Mouse (Mus musculus): Measurements from ENCODE around the gene Wipf3. TPM values are rescaled to one million over a fixed set of nuclear protein-coding genes. Genes with fewer than 3 reads are reported as not detected.

The Wipf3 gene
- 100 to 1,000 TPM; 339 to 403 TPM for total RNA-seq (2021)

- DNase-seq = peak; percentile 62 to 63
Measured at GRCm38 (mm10) chr6:54429447-54430194, at the start of gene Wipf3. Gene Wipf3, plus strand, starts transcription at chr6:54429603.

DNA sequence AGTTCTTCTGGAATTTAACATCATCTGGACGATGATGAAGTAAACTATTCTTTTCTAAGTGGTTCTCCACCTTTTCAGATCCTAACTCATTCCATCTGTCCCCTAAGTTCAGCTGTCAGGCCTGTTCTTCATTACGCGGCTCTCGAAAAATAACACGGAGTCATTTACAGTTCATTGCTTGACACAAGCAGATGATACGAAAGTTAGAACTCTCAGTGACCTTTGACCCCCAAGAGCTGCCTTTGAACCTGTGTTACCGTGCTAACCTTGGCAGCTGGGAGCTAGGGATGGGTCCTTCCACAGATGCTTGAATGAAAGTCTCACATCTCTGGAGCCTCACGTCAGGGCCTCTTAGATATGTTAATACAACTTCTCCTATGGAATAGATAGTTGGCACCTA lies 46.8 kb upstream of the Wipf3 start:
- no peak for DNase-seq

- no peak for DNase-seq
Measured at GRCm38 (mm10) chr6:54383893-54384524, 45.4 kb upstream of the Wipf3 start.

DNA sequence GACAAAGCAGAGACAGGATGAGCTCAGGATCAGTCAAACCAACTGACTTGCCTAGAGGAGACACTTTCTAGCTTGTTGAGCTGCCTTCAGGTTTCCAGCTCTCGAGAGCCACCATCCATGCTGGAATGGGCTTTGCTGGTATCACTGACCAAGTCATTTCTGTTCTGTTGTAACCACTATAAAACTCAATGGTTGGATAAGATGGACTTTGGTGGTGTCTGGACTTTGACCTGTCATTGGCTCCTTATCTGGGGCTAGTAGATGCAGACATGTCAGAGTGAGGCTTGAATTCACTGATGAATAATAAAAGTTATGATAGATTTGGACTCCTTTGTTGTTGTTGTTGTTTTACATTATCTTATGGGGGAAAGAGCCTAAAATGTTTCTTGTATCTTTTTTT lies 44.6 kb upstream of the Wipf3 start:
- no peak for DNase-seq

DNA sequence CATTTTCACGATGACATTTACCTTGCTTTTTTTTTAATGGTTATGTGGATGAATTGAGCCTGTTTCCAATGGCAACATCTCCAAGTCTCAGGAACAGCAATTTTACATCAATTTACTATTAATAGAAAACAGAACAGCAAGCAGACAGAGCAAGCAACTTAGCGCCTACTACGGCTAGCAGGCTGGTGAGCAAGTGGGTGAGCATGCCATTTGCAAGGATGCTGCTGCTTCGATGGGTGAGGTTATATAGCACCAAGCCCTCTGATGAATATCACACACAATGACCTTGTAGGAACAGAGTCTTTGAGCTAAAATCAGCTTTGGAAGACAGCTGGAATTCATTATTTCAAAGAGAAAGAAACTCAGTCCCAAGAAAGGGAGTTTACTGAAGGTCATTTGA lies 43.0 kb upstream of the Wipf3 start:
- no peak for DNase-seq

DNA sequence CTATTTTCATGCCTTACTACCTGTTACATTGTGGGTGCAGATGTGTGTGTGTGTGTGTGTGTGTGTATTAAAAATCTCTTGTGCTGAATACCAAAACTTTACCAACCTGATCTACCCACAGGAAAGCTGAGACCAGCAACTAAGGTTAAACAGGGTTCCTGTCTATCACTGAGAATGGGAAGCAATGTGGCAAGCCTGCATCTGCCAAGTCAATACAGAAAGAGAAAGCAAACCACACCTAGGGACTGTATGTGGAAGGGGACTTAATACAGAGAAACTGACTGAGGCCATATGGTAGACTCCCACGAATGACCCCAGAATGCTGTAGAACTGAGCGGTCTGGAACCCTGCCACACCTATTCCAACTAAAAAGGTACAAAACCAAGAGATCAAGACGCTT lies 42.4 kb upstream of the Wipf3 start:
- no peak for DNase-seq

DNA sequence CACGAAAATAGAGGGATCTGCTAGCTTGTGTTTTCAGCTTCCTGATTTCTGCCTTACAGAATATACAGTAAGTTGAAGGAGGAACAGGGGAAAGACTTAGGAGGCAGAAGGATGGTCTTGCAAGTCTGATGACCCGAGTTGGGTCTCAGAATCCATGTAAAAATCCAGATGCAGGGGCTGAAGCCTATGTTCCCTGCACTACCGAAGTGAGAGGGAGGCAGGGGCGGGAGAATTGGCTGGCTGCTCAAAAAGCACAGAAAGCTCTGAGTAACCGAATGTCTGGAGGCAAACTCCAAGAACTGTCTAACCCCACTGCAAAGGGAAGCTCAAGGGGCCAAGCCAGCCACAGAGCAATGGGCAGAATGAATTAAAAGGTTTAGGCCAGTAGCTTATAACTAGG lies 41.7 kb upstream of the Wipf3 start:
- DNase-seq = no peak

DNA sequence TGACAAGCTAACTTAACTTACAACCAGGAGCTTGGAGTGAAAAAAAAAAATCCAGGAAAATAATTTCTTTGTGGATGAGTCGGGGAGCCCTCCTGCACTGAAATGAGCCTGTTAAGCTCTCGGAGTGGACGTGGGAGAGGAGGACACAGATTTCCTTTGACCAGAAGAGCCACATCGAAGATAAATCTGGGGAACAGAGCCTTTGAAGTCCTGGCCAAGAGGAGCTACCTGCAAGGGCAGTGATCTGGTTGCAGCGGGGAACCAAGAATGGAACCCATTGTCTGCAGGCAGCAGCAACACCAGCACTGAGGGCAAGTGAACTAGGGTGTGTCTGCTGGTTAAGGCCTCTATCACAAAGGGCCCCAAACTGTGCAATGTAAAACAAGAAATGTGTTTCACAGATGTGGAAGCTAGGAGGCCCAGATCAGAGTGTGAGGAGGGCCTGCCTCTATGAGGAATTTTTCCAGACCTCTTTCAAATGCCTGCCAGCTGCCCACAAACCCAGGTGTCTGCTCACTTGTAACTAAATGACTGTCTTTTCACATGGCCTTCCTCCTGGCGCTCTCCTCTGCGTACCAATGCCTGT lies 40.6 kb upstream of the Wipf3 start:
- no peak for DNase-seq

DNA sequence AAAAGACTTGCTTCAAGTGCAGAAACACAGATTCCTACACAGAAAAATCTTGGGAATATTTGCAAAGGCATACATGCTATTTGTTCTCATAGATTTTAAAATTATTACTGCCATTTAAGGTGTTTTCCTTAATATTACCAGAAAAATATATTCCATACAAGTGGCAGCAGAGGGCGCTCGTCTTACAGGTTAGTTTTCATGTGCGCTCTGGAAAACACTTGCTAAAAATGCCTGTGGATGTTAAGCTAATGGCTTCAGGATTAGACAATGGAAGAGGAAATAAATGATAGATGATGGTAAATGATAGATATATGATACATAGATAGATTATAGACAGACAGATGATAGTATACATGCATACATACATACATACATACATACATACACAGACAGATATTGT lies 37.6 kb upstream of the Wipf3 start:
- DNase-seq = no peak

GRCm38 (mm10) chr6:54393886-54394285 lies 35.5 kb upstream of the Wipf3 start:
- DNase-seq = no peak

- DNase-seq = no peak
Measured at GRCm38 (mm10) chr6:54399194-54399923, 30.0 kb upstream of the Wipf3 start.

GRCm38 (mm10) chr6:54401503-54401902 lies 27.9 kb upstream of the Wipf3 start:
- no peak for DNase-seq

DNA sequence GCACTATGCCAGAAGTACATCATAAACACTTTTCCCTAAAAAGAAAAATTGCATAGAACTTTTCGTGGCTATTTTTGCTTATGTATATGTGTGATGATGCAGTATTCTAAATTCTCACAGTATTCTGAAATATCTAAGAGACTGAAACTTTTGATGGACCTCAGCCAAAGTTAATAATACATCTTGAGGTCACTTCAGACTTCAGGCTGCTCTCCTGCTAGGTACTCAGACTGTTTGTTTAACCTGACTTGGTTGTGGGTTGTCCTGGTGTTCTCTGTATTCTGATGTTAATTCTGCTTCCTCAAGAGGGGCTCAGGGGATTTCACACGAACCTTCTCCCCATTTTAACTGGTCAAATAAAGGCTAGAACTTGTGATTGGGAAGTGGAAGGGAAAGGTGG lies 24.5 kb upstream of the Wipf3 start:
- DNase-seq = no peak

DNA sequence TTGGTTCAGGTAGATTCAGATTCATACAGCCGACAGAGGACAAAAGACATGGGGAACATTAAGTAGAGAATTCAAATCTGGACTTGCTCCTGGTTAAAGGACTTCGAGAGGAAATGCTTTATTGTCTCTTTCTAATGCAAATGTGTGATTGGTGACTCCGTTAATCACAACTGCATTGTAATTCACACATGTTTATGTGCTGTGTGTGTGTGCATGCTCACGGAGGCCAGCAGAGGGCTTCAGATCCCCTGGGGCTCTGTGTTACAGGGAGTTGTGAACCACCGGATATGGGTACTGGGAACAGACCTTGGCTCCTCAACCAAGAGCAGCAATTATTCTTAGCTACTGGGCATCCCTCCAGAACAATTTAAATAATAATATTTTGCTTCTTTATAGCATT lies 23.3 kb upstream of the Wipf3 start:
- DNase-seq = no peak

- no peak for DNase-seq
Measured at GRCm38 (mm10) chr6:54409271-54409670, 20.1 kb upstream of the Wipf3 start.

DNA sequence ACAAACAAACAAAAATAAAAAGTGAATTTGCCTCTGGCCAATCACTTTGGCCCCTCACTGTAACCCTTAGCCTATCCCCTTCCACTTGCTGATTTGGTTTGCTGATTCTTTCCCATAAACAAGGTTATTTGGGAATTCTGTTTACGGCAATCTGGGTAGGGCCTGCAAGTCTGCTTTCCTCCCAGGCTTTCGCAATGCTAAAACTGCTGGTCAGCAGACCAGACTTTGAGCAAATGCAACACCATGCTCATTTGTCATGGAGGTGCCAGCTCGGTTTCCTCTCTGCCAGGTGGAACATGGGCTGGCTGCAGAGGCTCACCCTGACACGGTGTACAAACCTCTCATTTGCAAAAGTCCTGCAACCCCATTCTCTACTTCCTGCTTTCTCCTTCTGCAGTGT lies 19.0 kb upstream of the Wipf3 start:
- no peak for DNase-seq

- DNase-seq = no peak
Measured at GRCm38 (mm10) chr6:54411591-54411990, 17.8 kb upstream of the Wipf3 start.

DNA sequence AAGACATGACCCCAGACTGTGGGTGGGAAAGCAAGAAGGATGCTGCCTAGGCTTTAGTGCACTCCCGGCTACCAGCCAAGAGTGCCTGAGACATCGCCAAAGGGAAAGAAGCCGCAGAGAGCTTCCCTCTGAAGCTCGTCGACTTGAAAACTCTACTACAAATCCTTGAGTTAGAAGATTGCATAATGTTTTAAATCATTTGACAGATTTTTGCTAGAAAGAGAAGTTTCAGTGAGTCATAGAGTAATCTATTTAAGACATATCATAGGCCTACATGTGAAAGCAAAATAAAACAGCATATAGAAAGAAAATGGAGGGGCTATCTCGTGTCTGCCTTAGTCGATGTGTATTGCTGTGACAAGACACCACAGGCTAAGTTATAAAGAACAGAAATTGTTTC lies 16.5 kb upstream of the Wipf3 start:
- no peak for DNase-seq

DNA sequence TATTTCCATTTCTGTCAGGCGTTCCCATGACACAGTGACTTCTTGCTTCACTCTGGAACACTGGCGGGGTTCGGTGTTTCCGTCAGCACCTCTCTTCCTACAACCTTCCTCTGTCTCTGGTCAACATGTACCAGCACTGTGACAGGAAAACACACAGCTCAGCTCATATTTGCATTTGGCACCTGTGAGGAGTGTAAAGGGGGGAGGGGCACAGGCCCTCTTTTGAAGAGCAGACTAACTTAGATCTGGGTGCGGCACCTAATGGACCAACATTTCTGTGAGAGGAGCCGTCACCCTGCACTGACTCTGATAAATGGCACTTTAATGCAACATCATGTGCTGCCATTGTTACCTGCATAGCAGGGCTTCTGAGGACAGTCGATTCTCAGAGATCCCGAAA lies 4.2 kb upstream of the Wipf3 start:
- no peak for DNase-seq

- DNase-seq = no peak
Measured at GRCm38 (mm10) chr6:54428850-54429446, 455 bp upstream of the Wipf3 start.

DNA sequence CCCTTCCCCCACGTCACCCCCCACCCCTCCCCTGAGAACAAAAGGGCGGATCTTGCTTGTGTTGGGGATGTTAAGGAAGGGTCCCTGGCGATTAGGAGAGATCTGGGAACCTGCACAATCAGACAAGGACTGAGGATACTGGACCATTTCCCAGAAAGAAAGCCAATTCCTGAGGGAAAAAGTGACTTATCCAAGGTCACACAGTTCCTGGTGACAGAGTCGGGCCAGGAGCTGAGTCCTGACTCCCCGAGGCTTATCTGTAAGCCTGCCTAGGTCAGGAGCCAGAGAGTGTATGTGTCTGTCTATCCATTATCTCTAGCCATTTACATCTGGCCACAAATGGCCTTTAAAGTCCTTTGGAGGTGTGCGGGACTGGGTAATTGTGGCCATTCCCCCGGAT lies 818 bp downstream of the Wipf3 start:
- no peak for DNase-seq

DNA sequence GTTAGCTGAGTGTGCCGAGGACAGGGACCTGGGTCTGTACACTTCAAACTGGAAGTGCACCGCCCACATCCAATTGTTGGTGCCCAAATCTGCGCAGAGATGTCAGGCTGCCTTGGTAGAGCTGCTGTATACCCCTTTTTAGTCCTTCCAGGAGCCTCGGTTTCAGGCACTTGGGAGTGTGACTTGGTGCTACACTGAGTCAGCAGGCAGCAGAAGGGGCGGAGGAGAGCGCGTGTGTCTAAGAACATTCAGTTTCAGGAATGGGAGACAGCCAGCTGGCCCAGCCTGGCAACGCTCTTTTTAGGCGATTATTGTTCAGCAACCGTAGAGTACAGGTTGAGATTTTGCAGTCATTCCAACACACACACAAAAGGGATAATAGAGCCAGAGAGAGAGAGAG lies 2.4 kb downstream of the Wipf3 start:
- DNase-seq = peak; percentile 82 to 87

GRCm38 (mm10) chr6:54432191-54432590 lies 2.8 kb downstream of the Wipf3 start:
- no peak for DNase-seq

All from layer of hippocampus, postnatal 36 days (tissue).